Mouse (Mus musculus) large intestine, adult 2 months (tissue): ENCODE results near the gene Nhp2. TPM values are rescaled to one million over a fixed set of nuclear protein-coding genes. Genes with fewer than 3 reads are reported as not detected.
"Not testable (repeated sequence)": the region's sequence is repeated elsewhere in the genome, so short reads cannot be mapped to it uniquely, and the experiment has no call there.

ENCODE experiments used
- DNase-seq: peaks from one replicate; pipeline ENCODE4 v3.0.0-alpha.2; 2012; ENCODE audit warnings: low read depth, low spot score
- WGBS: fragments of 180-500 bp; shearing (Covaris S2); methylation state at CpG from one replicate; pipeline ENCODE4 v1.1.7; 2018; 5-methylcytosine and 5-hydroxymethylcytosine counted together
- polyA plus RNA-seq: library from polyadenylated mRNA; depleted of rRNA; stranded (reverse); fragments of >200 nt; gene quantifications from 2 replicates; pipeline ENCODE4 v1.2.3, GENCODE M21; 2012; rRNA removed

Gene Nhp2
- polyA plus RNA-seq, 1 experiment: 81.4 TPM

GRCm38 (mm10) chr11:51650691-51651515 lies 31.4 kb downstream of the Nhp2 start, which contains the start of the genes N4bp3 and D930048N14Rik:
Gene N4bp3 (minus strand): TSS chr11:51650842.
Gene D930048N14Rik (plus strand): TSS chr11:51650954.
- no peak for DNase-seq
- 1% methylated on average over 70 of the region's 70 CpGs for WGBS

DNA sequence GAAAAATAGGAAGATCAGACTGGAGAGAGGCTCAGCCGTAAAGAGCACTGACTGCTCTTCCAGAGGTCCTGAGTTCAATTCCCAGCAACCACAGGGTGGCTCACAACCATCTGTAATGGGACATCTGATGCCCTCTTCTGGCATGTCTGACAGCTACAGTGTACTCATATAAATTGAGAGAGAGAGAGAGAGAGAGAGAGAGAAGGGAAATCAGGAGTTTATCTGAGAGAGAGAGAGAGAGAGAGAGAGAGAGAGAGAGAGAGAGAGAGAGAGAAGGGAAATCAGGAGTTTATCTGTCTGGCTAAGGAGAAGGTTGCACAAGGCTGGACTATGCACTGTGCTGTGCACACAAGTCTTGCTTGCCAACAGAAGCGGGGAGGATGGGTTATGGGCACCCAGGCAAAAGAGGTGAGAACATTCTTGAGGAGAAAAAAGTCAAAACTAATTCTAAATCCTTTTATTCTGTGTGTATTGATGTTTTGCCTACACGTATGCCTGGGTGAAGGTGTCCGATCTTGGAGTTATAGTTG lies 33.4 kb downstream of the Nhp2 start:
- WGBS: 90% methylated on average over 4 of the region's 4 CpGs
- no peak for DNase-seq

- WGBS: 77% methylated on average over 6 of the region's 6 CpGs
- no peak for DNase-seq
Observed at GRCm38 (mm10) chr11:51653736-51654135, 34.2 kb downstream of the Nhp2 start.

GRCm38 (mm10) chr11:51654891-51655290 lies 35.4 kb downstream of the Nhp2 start:
- DNase-seq: no peak
- WGBS: 99% methylated on average over 3 of the region's 3 CpGs

DNA sequence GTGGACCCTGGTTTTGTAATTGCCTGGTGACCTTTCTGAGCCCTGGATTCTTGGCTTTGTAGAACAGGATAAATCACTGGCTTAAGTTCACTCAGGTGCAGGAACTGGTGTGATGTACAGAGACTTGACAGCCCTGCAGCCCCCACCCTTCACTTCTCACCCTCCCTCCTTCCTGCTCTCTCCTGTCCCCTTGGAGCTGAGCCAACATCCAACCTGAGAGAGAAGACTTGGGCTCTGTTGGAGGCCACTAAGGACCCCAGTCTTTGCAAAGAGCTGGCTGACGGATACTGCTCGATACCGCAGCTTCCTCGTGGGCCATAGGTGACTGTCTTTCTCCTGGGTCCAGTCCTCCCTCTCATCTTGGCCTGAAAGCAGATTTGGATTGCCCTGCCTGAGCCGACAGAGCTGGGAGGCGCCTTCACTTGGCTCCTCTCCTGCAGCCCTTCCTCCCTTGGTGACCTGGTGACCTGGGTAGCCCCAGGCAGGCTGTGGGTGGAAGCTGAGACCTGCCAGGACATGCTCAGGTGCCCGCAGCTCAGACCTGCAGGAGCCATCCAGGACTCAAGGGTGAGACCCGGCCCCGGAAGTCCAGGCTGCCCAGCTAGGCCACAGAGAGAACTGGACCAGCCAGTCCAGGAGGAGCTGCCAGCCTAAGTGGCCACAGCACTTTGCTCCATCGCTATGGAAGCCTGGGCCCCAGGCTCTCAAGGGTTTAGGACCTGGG lies 37.4 kb downstream of the Nhp2 start:
- no peak for DNase-seq
- 73% methylated on average over 10 of the region's 10 CpGs for WGBS

GRCm38 (mm10) chr11:51658291-51658690 lies 38.8 kb downstream of the Nhp2 start:
- no peak for DNase-seq
- 22% methylated on average over 7 of the region's 7 CpGs for WGBS

GRCm38 (mm10) chr11:51658705-51659104 lies 39.2 kb downstream of the Nhp2 start:
- 15% methylated on average over 6 of the region's 6 CpGs for WGBS
- DNase-seq: no peak

DNA sequence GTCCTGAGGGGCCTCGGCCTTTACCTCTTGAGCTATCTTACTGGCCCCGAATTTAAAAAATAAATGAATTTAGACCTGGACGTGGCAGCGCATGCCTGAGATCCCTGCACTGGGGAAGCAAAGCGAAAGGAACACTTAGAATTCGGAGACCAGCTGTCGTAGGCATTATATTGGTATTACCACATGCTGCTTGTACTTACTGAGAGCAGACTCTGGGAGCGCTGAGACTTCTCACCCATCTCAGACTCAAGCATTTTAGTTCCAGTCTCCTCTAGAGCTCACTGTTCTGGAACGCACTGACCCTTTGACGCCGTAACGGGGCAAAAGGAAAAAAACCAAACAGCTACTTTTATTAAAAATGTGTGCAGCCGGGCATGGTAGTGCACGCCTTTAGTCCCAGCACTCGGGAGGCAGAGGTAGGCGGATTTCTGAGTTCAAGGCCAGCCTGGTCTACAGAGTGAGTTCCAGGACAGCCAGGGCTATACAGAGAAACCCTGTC lies 42.4 kb downstream of the Nhp2 start:
- WGBS: 90% methylated on average over 16 of the region's 16 CpGs
- no peak for DNase-seq

- DNase-seq: no peak
- 45% methylated on average over 7 of the region's 7 CpGs for WGBS
Observed at GRCm38 (mm10) chr11:51662632-51663031, 43.1 kb downstream of the Nhp2 start.

DNA sequence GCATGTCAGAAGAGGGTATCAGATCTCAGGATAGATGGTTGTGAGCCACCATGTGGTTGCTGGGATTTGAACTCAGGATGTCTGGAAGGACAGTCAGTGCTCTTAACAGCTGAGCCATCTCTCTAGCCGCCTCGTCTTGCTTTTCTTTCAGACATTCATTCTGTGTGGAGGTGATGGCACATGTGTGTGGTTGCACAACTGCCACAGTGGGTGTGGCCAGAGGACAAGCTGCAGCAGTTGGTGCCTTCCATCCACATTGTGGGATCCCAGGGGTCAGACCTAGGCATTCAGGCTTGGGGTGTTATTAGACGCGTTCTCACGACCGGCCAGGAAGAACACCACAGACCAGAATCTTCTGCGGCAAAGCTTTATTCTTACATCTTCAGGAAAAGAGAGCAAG lies 45.2 kb downstream of the Nhp2 start:
- 93% methylated on average over 7 of the region's 7 CpGs for WGBS
- not testable (repeated sequence) for DNase-seq

GRCm38 (mm10) chr11:51670846-51671245 lies 51.3 kb downstream of the Nhp2 start:
- no peak for DNase-seq

DNA sequence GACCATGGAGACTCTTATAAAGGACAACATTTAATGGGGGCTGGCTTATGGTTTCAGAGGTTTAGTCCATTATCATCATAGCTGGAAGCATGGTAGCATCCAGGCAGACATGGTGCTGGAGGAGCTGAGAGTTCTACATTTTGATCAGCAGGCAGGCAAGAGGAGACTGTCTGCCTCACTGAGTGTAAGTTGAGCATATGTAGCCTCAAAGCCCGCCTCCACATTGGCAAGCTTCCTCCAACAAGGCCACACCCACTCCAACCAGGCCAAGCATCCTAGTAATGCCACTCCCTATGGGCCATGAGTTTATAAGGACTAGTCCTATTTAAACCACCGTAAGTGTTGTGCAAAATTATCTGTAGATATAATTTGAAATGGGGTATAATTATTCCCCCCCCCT lies 51.8 kb downstream of the Nhp2 start:
- no peak for DNase-seq

More at GRCm38 (mm10) chr11:51670846-51671245, 51.3 kb downstream of the Nhp2 start:
- WGBS: 82% methylated on average over 7 of the region's 7 CpGs

DNA sequence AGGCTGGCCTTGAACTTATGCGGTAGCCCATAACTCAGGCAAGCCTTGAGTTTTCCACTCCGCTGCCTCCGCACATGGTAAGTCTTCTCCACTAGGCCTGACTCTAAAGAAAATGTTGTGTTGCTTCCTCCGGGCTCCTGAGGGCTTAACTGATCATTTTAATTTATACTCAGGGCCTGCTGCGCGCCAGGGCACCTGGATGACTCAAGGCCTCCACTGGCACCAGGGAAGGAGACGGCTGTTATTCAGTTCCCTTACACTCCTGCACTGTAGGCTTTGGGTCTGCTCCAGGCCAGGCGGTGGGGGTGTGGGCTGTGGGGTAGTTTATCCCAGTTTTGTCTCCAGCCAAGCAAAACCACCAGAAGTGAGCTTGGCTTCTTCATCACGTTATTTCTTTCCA lies 53.8 kb downstream of the Nhp2 start:
- no peak for DNase-seq
- WGBS: 80% methylated on average over 9 of the region's 9 CpGs

More for the DNA sequence above, 51.8 kb downstream of the Nhp2 start:
- WGBS: 23% methylated on average over 2 of the region's 2 CpGs

Other genes with a start within 250 kb of the Nhp2 start
- 14.2 and 24.8 TPM in 2 replicates for gene Phykpl, start 35.0 kb upstream of the Nhp2 start, polyA plus RNA-seq
- 144 and 192 TPM in 2 replicates for gene Hnrnpab, start 12.9 kb upstream of the Nhp2 start, polyA plus RNA-seq
- gene Rmnd5b, start 16.2 kb downstream of the Nhp2 start, polyA plus RNA-seq: 36.0 and 41.4 TPM in 2 replicates
- 4.0 and 5.2 TPM in 2 replicates for gene N4bp3, start 31.1 kb downstream of the Nhp2 start, polyA plus RNA-seq
- gene D930048N14Rik, start 31.2 kb downstream of the Nhp2 start, polyA plus RNA-seq: 2.9 and 3.7 TPM in 2 replicates
- 15.4 and 16.7 TPM in 2 replicates for gene 0610009B22Rik, start 69.1 kb downstream of the Nhp2 start, polyA plus RNA-seq
- gene Sec24a, start 143.9 kb downstream of the Nhp2 start, polyA plus RNA-seq: 13.2 and 43.8 TPM in 2 replicates
- 40.5 and 63.0 TPM in 2 replicates for gene Sar1b, start 144.0 kb downstream of the Nhp2 start, polyA plus RNA-seq
- 7.5 and 8.5 TPM in 2 replicates for gene Jade2, start 237.9 kb downstream of the Nhp2 start, polyA plus RNA-seq